Mouse (Mus musculus) layer of hippocampus, adult 9-10 months (tissue): ENCODE measurements around the gene Impg1.

Experiments
- DNase-seq: peaks from one replicate; pipeline ENCODE4 v3.0.0; 2022; ENCODE audit warnings: low spot score

The Impg1 gene

DNA sequence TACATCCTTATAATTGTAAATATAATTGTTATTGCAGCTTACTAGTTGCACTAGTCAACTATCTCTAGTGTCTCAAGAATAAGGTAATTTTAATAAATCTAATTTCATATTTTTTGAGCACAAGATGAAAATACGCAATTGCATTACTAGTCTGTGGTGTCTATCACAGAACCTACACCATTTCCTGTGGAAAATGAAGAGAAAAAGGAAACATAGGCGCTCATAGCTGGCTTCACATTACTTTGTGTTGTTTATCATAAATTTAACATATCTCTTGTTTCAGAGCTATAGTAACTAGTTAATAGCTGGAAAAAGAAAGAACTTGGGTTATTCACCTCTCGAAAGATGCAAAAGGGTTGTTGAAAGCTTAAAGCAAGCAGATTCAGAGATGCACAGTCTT lies 182.9 kb downstream of the Impg1 start:
- DNase-seq = no peak

DNA sequence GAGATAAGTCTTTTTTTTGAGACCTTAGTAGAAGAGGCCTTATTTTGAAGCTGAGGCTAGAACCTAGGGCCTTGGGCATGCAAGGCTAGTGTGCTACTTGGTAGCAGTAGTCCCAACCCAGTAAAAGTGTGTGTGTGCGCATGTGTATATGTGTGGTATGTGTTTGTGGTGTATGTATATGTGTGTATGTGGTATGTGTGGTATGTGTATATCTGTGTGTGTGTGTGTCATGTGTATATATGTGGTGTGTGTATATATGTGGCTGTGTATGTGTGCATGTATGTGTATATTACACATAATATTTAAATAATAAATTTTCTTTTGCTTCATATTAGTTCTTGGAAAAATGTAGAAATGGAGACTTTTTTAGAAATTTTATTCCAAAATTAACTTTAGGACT lies 184.6 kb downstream of the Impg1 start:
- DNase-seq = no peak

DNA sequence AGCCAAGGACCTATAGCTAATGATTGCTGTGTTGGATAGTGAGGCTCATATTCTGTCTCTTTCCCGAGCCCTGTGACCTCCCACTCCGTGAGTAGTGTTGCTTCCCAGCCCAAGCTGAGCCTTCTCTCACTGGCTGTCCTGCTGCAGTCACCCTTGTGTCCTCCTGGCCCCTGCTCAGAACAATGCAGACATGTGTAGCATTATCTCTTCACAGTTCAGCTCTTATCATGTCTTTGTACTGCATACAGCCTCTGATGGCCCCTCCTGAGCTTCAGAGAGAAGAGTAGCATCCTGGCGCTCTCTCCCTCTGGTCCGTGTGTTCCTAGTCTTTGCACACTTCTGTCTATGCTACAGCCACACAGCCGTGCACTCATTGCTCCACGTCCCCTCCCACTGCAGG lies 187.5 kb downstream of the Impg1 start:
- no peak for DNase-seq

DNA sequence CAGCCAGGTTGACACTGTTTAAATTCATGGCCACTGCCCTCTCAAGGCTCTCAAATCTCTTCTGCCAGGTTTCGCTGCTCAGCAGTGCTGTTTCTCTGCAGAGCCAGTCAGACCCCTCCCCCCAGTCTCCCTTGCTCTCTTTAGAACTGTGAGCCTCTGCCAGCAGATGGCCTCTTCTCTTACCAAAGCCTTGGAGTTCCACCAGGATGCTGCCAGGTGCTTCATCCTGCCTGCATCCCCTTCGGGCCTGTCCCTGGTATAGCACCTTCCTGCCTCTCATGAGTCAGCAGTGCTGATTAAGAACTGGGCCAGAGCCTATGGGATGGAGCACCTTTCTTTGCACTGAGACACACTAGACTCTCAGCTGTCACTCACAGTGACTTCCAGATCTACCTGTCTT lies 188.1 kb downstream of the Impg1 start:
- DNase-seq = no peak

DNA sequence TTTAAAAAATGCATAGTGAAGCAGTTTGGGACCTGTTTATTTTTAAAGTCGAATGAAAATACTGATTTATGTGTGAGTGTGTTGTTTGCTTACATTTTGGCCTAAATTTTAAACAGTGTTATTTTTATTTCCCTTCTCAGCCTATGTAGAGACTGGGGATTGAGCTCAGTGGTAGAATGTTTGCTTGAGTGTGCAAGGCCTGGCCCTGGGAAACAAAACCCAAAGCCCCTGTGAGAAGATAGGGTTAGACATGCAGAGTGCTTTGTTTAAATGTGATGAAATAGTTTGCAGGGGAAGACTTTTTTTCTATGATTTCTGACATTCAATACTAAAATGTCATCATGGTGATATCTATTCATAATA lies 189.5 kb downstream of the Impg1 start:
- DNase-seq = no peak

DNA sequence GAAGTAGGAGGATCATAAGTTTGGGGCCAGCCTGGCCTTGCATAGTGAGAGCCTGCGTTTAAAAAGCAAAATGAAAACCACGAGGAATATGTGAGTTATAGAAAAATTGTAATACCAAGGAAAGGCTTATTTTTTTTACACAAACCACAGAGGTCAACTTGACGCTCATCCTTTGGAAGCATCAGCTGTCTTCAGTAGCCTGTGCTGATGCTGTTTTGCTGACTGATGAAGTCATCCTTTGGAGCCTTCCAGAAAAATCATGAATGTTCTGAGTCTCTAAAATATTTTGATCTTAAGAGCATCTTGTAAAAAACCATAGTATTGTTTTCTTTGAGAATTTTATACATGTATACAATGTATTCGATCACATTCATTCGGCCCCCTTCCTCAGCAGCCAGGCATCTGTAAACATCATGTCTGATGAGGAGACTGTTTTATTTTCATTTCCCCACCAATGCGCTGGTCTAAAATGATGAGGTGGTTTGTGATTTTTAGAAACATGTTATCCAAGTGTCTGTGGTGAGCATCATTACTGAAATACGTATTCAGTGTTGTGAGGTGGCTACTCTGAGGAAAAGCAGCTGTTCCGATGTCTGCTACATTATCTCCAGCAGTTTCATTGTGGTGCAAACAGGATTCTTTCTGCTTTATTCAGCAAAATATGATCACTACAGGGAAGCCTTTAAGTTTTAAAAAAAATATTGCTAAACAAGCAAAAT lies 190.1 kb downstream of the Impg1 start:
- no peak for DNase-seq

DNA sequence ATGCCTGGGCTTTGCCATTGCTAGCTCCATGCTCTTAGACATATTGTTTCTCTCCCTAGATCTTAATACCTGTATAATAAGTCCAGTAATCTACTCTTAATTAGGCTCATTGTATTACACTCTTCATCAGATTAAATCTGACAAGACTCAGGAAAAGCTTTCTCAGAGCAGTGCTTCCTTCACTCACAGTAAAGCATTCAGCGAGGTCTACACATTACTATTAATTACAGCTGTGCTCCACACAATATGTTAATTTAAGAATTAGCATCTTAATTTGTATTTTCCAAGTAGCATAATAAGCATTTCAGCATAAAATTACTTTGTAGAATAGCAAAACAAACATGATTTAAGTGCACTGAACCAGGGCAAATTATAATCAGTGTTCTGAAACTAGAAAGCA lies 192.3 kb downstream of the Impg1 start:
- DNase-seq = no peak

DNA sequence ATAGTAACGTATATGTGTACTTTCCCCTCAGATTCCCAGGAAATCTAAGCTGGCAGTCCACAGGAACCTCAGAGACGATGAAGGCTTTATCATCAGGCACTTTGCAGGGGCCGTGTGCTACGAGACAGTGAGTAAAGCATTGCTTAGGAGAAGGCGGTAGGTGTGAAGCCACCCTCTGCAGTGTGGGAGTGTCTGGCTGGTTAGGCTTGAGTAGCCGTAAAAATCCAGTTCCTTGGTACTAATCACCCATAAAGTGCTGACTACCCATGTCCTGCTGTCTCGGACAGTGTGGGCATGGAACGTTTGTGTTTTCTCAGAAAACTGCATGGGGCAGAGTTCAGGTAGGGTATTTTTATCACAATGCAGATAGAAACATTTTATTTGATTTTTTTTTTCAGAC lies 195.7 kb downstream of the Impg1 start:
- no peak for DNase-seq

DNA sequence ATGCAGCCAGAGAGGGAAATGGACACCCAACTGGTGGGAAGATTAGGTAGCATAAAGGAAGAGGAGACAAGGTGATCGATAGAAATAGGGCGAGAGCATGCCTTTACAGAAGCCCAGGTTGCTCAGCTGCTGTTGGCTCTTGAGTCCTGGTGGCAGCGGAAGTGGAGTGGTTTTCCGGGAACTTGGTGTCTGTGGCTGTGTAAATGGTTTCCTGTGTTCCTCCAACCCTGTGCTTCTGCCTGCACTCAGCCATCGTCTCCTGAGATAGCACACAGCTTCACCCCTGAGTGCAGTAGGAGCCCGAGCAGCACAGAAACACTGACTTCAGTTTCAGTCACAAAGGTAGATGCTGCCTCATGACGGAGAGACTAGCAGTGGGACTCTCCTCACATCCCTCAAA lies 198.8 kb downstream of the Impg1 start:
- no peak for DNase-seq

DNA sequence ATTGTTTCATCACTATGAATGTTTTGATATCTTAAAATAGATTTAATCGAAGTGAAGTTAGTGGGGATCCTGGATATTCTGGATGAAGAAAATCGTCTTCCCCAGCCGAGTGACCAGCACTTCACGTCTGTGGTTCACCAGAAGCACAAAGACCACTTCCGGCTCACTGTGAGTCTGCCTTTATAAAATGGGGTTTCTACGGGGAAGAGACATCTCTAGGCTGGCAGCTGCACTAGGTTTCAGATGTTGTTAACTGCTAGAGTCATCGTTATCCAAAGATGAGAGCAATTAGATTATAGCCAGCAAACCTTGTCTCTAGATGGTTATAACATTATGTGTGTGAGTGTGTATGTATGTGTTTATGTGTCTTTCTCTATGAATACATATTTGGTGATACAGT lies 199.2 kb downstream of the Impg1 start:
- no peak for DNase-seq
